Mouse (Mus musculus): ENCODE data around the gene Slc22a16. TPM values are rescaled to one million over a fixed set of nuclear protein-coding genes. Genes with fewer than 3 reads are reported as not detected.

Slc22a16 gene
- not detected for total RNA-seq (2023)

GRCm38 (mm10) chr10:40570036-40570435 lies at the start of gene Slc22a16:
Gene Slc22a16, plus strand, starts transcription at chr10:40570336.

GRCm38 (mm10) chr10:40629656-40630311 lies 59.6 kb downstream of the Slc22a16 start, which contains the start of gene Ddo:
Gene Ddo, plus strand, starts transcription at chr10:40630011.

Other genes with a start within 250 kb of the Slc22a16 start
- gene Cdk19, start 230.8 kb upstream of the Slc22a16 start, total RNA-seq (2023), result 42.1 TPM
- gene Ddo, start 59.7 kb downstream of the Slc22a16 start, total RNA-seq (2023), result not detected
- not detected for gene Mettl24, start 112.9 kb downstream of the Slc22a16 start, total RNA-seq (2023)